Mouse (Mus musculus) ES-Bruce4 (cell line): ENCODE results near the gene Wdr89.

Experiments used
- CTCF ChIP-seq: IDR thresholded peaks from one replicate; pipeline ENCODE4 v1.8.1; 2011; ENCODE audit warnings: low read depth, low read length
- POLR2A ChIP-seq: IDR thresholded peaks from one replicate; pipeline ENCODE4 v1.8.1; 2011; ENCODE audit warnings: low read length; ENCODE audit not compliant: insufficient read depth

DNA sequence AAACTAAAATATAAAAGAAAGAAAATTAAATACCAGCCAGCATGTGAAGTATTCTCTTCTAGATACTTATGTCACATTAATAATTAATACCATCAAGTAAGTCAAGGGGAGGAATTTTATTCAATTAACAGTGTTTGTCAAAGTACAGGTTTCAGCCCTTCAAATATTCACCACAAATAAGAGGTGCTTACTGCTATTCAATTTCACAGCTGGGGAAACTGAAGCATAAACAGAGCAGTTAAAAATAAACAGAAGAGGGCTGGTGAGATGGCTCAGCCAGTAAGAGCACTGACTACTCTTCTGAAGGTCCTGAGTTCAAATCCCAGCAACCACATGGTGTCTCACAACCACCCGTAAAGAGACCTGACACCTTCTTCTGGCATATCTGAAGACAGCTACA, 7.0 kb downstream of the Wdr89 start:
- TF ChIP-seq CTCF = no peak
- TF ChIP-seq POLR2A = no peak
